Mouse (Mus musculus): Measurements from ENCODE around the gene Spry2.

DNA sequence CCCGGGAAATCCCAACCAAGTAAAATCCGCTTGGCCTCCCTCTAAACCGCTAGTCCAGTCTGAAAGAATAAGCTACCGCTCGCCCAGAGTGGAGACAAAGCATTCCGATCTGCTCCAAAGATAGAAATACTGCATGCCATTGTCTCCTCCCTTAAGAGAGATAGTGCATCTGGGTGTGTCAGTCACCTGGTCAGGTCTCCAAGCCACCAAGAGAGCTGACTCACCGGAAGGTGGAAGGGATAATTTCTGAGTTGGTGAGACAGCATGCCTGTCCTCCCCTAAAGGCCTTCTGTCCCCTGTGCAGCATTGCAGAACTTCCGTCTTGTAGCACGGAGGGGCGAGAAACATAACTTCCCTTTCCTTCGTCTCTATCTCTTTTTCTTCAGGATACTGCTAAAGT, 34.4 kb downstream of the Spry2 start:
- TF ChIP-seq CTCF (IDR thresholded peaks at IDR 0.05; ENCODE audit: low read depth, low read length) (no peak), POLR2A (IDR thresholded peaks at IDR 0.05; ENCODE audit: extremely low read depth, insufficient read depth, low read length) (no peak)
